Mouse (Mus musculus): ENCODE measurements around the gene Olfr836.
"Not testable (repeated sequence)": the region's sequence is repeated elsewhere in the genome, so short reads cannot be mapped to it uniquely, and the experiment has no call there.

Gene Olfr836

DNA sequence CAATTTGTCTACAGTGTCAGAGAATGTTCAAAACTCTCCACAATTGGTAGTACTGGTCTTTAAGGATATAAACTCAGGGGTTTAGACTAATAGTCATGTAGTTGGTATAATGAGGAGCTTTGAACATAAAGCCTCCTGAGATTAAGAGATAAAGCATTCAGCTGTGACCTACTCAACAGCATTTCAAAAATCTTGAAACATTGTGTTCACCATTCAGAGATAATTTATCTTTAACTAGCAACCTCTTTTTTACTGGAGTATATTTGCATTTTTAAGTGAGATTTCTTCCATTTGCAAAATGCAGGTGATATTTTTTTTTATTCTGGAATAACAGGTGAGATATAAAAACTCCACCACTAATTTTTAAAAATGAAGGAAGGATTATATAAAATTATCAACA lies at the start of gene Olfr836:
Olfr836 (plus strand) TSS at position 301 of the 400 bp plus-strand sequence.
- no peak for DNase-seq

DNA sequence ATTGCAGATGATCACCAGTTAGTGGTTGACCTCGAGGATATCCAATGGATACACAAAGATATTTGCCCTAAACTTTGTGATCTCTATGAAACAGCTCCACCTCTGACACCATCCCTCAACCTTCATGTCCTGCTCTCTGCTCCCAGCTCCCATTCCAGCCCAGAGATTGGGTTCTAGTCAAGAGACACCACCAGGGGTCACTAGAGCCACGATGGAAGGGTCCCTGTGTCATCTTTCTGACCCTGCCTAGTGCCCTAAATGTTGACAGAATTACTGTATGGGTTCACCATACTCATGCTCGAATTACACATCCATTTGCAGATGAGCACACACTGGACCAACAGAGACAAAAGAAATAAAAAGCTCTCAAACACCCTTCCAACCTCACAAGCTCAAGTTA lies 35.2 kb upstream of the Olfr836 start:
- DNase-seq = no peak

DNA sequence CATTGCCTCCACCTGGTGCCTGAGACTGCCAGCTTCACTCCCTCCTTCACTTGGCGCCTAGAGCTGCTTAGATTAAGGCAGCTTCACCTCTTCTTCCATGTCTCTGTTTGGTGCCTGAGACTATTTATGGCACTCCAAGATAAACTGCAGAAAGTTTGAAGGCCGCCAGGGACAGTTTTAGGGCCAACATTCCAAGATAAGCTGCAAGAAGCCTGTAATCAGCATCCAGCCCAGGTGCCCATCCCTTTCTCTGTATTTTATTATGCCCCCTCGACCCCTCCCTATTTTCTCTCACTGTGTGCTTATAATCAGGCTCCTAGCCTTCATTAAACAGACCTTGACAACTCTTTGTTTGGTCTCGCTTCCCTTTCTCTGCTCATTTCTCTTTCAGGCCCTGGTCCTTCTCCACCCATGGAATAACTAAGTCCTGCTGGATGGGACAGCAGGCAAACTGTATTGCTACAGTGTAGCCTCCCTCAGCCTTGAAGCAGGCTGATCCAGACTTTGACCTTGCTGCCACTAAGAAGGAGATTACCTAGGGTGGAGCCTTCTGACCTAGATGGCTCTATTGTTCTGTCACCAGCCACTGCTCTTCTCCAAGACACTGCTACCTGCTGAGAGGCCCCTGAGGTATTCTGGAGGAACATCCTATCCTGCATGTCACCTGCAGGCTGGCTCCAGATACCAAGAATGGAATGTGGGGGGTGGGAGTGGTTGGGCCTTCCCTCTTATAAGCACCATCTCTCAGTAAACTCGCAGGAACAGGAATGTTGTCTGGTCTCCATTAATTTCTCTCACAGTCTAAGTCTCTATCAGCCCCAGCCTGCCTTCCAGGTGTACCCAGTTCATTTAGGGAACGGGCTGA lies 27.1 kb upstream of the Olfr836 start:
- DNase-seq = not testable (repeated sequence)

DNA sequence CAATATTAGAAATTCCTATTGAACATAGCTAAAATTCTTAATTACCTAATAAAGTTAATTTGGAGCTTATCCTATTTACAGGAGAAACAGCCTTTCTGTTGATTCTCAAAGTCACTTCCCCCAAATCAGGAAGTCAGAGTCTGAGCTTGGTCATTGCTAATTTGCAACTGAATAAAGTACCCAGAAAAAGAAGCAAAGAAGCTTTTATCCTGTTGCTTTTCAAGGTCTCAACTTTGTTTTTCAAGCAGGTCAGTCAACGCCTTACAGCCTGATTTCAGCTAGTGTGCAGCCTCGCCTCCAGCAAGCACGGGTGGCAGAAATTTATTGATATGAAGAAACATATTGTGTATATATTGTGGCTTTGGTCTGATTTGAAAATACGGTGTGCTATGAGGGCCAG lies 22.9 kb upstream of the Olfr836 start:
- DNase-seq = no peak

DNA sequence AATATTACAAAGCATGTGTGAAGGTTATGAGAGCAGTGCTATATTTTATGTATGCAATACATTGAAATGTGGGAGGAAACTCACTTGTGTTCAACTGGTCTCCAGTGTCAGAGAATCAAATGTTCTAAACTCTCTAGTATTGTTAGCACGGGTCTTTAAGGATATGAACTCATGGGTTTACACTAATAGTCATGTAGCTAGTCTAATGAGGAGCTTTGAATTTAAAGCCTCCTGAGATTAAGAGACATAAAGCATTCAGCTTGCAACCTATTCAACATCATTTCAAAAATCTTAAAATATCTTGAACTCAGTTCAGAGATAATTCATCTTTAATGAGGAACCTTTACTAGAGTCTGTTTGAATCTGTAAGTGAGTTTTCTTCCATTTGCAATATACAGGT lies 15.8 kb downstream of the Olfr836 start, which contains the start of gene Olfr837:
Olfr837 (plus strand) TSS at position 301 of the 400 bp plus-strand sequence.
- DNase-seq = no peak
